ENCODE assay signal across 20 mouse cellular contexts in the genomic region with DNA sequence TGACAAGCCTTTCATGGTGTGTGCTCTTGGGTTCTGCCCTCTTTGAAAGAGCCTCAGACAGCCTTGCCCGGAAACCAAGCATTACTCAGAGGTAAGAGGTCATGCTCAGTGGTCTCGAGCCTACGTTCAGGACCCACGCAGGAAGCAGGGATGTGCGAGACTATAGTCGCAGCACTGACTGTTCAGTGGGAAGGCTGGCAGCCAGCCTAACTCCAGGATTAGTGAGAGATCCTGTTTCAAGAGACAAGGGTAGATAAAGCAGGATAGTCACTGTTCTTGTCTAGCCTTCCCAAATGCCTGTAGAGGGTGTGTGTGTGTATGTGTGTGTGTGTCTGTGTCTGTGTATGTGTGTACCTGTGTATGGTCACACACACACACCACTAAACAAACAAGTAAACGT. TPM values are rescaled to one million over a fixed set of nuclear protein-coding genes. Genes with fewer than 3 reads are reported as not detected.
DNase-seq lines count a peak whose midpoint lies in the region; ATAC-seq and TF ChIP-seq lines count a peak whose summit lies in the region.
"Had no signal": no experiment of that assay in that cellular context is flagged by ENCODE, and none has a peak within 500 bp of the region (broad histone marks: within the 10 kb centered on the region; RNA-seq: fewer than 3 reads in every experiment).

No protein-coding gene starts in this region.

- H3K4me2 ChIP-seq in heart, postnatal 0 days (ENCODE audit: low read depth, low read length), result no peak overlapping the region
- H3K4me2 ChIP-seq in heart, embryonic 12.5 days, result no peak overlapping the region
- no peak overlapping the region for H3K4me2 ChIP-seq in liver, embryonic 11.5 days
- H3K4me2 ChIP-seq: forebrain, embryonic 15.5 days; kidney, embryonic 15.5 days; midbrain, embryonic 15.5 days had no signal

- H3K9me3 ChIP-seq in heart, postnatal 0 days (replicated peaks; ENCODE audit: control insufficient read depth, low read length), result no peaks in the 10 kb centered on the region
- H3K9me3 ChIP-seq in heart, embryonic 12.5 days (replicated peaks), result no peaks in the 10 kb centered on the region
- no peaks in the 10 kb centered on the region for H3K9me3 ChIP-seq in liver, embryonic 11.5 days (ENCODE audit: control insufficient read depth, low read length)
- H3K9me3 ChIP-seq: forebrain, embryonic 15.5 days; heart, embryonic 10.5 days; kidney, embryonic 15.5 days; limb, embryonic 10.5 days; midbrain, embryonic 15.5 days had no signal

- no peak for ATAC-seq in heart, postnatal 0 days (ENCODE audit: insufficient read depth, low read depth)
- ATAC-seq in heart, embryonic 12.5 days (ENCODE audit: insufficient number of reproducible peaks, low FRiP score), result no peak
- no peak for ATAC-seq in liver, embryonic 11.5 days (replicated peaks; ENCODE audit: low FRiP score)
- ATAC-seq: forebrain, embryonic 15.5 days; intestine, postnatal 0 days; midbrain, embryonic 15.5 days had no signal

- H3K4me3 ChIP-seq in heart, postnatal 0 days (ENCODE audit: low read depth, low read length), result no peak overlapping the region
- no peak overlapping the region for H3K4me3 ChIP-seq in heart, embryonic 12.5 days
- no peak overlapping the region for H3K4me3 ChIP-seq in liver, embryonic 11.5 days (ENCODE audit: low read depth, low read length)
- H3K4me3 ChIP-seq: forebrain, embryonic 15.5 days; heart, embryonic 10.5 days; hindbrain, embryonic 10.5 days; kidney, embryonic 15.5 days; limb, embryonic 10.5 days; midbrain, embryonic 15.5 days had no signal

- no peak for DNase-seq in heart, postnatal 0 days (ENCODE audit: low spot score)
- DNase-seq in right cerebral cortex, adult 18-20 months, result peak; percentile 68
- DNase-seq in right cerebral cortex, postnatal 10 days (ENCODE audit: low spot score in 2 of 2), result no peak
- DNase-seq in brain, adult 2 months (ENCODE audit: low read depth, low spot score), result peak; percentile 73
- DNase-seq in left cerebral cortex, postnatal 25 days (ENCODE audit: low spot score in 2 of 2), result peak; percentile 46 to 75
- no peak for DNase-seq in liver, embryonic 11.5 days (ENCODE audit: low spot score)
- no peak for DNase-seq in layer of hippocampus, postnatal 36 days
- DNase-seq: adrenal gland, postnatal 14 days; cerebellum, adult 9-11 months; heart, postnatal 10 days; liver; lung, postnatal 4 days had no signal

- no peak overlapping the region for H3K9ac ChIP-seq in heart, postnatal 0 days (replicated peaks; ENCODE audit: low read depth, low read length)
- H3K9ac ChIP-seq in heart, embryonic 12.5 days, result no peak overlapping the region
- H3K9ac ChIP-seq in liver, embryonic 11.5 days (ENCODE audit: low read depth, low read length), result no peak overlapping the region
- H3K9ac ChIP-seq: forebrain, embryonic 15.5 days; kidney, embryonic 15.5 days; midbrain, embryonic 15.5 days had no signal

- no peaks in the 10 kb centered on the region for H3K4me1 ChIP-seq in heart, postnatal 0 days (ENCODE audit: control insufficient read depth, insufficient read depth)
- H3K4me1 ChIP-seq in heart, embryonic 12.5 days (replicated peaks), result peaks cover 5% of the 10 kb centered on the region; the same call in 1 of the 2 replicates
- no peaks in the 10 kb centered on the region for H3K4me1 ChIP-seq in liver, embryonic 11.5 days (replicated peaks; ENCODE audit: control insufficient read depth, insufficient read depth, low read length)
- H3K4me1 ChIP-seq: forebrain, embryonic 15.5 days; kidney, embryonic 15.5 days; limb, embryonic 10.5 days; midbrain, embryonic 15.5 days had no signal

- H3K36me3 ChIP-seq in heart, postnatal 0 days (replicated peaks; ENCODE audit: control insufficient read depth, insufficient read depth, low read length), result peaks cover 70% of the 10 kb centered on the region
- peaks cover 54% of the 10 kb centered on the region for H3K36me3 ChIP-seq in heart, embryonic 12.5 days
- H3K36me3 ChIP-seq in liver, embryonic 11.5 days (ENCODE audit: control insufficient read depth, insufficient read depth, low read length), result peaks cover 11% of the 10 kb centered on the region; the same call in 1 of the 2 replicates

- H3K27me3 ChIP-seq in heart, postnatal 0 days (ENCODE audit: control insufficient read depth, insufficient read depth, low read length), result no peaks in the 10 kb centered on the region
- no peaks in the 10 kb centered on the region for H3K27me3 ChIP-seq in heart, embryonic 12.5 days (replicated peaks)
- H3K27me3 ChIP-seq in liver, embryonic 11.5 days (replicated peaks; ENCODE audit: control insufficient read depth, insufficient read depth, low read length), result no peaks in the 10 kb centered on the region
- H3K27me3 ChIP-seq: forebrain, embryonic 15.5 days; kidney, embryonic 15.5 days; midbrain, embryonic 15.5 days had no signal

- intact Hi-C loops in left cerebral cortex, postnatal 25 days (cut with DNase I), result no loop called here

- no peak for TF ChIP-seq CTCF in heart, postnatal 0 days (IDR thresholded peaks at IDR 0.05; ENCODE audit: low read depth)

- 48% methylated on average over 7 of the region's 7 CpGs for WGBS in heart, postnatal 0 days
- 52% methylated on average over 7 of the region's 7 CpGs for WGBS in heart, embryonic 12.5 days
- WGBS in liver, embryonic 11.5 days, result 78% methylated on average over 7 of the region's 7 CpGs

- no peak for TF ChIP-seq EP300 in heart, postnatal 0 days (IDR thresholded peaks at IDR 0.05; ENCODE audit: low read depth)

- H3K27ac ChIP-seq in heart, postnatal 0 days (ENCODE audit: low read depth), result peak overlapping the region; percentile 20; the same call in 1 of the 2 replicates
- no peak overlapping the region for H3K27ac ChIP-seq in heart, embryonic 12.5 days (ENCODE audit: poor library complexity, severe bottlenecking)
- no peak overlapping the region for H3K27ac ChIP-seq in liver, embryonic 11.5 days (ENCODE audit: low read depth, low read length)
- H3K27ac ChIP-seq: forebrain, embryonic 15.5 days; hindbrain, embryonic 10.5 days; kidney, embryonic 15.5 days; limb, embryonic 10.5 days; midbrain, embryonic 15.5 days had no signal

RNA-seq across cellular contexts. Expression of a gene that starts 28.9 kb away (rescaled TPM):
- total RNA-seq in heart, postnatal 0 days (2014; rRNA removed; ENCODE audit: low replicate concordance), result 23.8 and 47.4 TPM in 2 replicates
- polyA plus RNA-seq in heart, postnatal 0 days (2015; fragmentation: Nextera tagmentation; extraction: Ambion mirVana), result 4.3 and 5.7 TPM in 2 replicates
- polyA plus RNA-seq in heart, embryonic 12.5 days (2016; fragmentation: Nextera tagmentation; extraction: Ambion mirVana), result 11.4 and 12.3 TPM in 2 replicates
- total RNA-seq in left cerebral cortex, postnatal 25 days (2021), result 10 to 100 TPM; 52.7 to 57.4 TPM
- 1.9 and 2.0 TPM in 2 replicates for polyA plus RNA-seq in liver, embryonic 11.5 days (2014; fragmentation: Nextera tagmentation; extraction: Ambion mirVana)
- 10 to 100 TPM; 49.3 to 56.3 TPM for total RNA-seq in layer of hippocampus, postnatal 36 days (2021)

Comparison
In these comparisons a context has a peak if more than half of its experiments do, and no peak if none do; other contexts are left out.
1. DNase-seq: peak in right cerebral cortex, adult 18-20 months (single experiment), brain, adult 2 months (single experiment) and left cerebral cortex, postnatal 25 days (2 of 2); none in heart, postnatal 0 days (single experiment), right cerebral cortex, postnatal 10 days (0 of 2), liver, embryonic 11.5 days (single experiment) and layer of hippocampus, postnatal 36 days (0 of 2).